Mouse (Mus musculus): ENCODE measurements at regions not wholly inside any gene's neighbourhood (a gene's known extent, or its start where the extent isn't known, plus 50 kb on each side); places are given as distances from the start of the nearest gene placed in this dataset.

GRCm38 (mm10) chr7:70643694-70644301, 277.3 kb upstream of the Nr2f2 start:
- no peak for DNase-seq

GRCm38 (mm10) chr7:70643055-70643454, 276.5 kb upstream of the Nr2f2 start:
- DNase-seq, result no peak

- no peak for DNase-seq
Observed at GRCm38 (mm10) chr7:70641217-70641616, 274.7 kb upstream of the Nr2f2 start.

GRCm38 (mm10) chr7:70640574-70640973, 274.0 kb upstream of the Nr2f2 start:
- no peak for DNase-seq

- DNase-seq, result no peak
Observed at GRCm38 (mm10) chr7:70638161-70638560, 271.6 kb upstream of the Nr2f2 start.

GRCm38 (mm10) chr7:70634016-70634415, 267.5 kb upstream of the Nr2f2 start:
- DNase-seq, result no peak

GRCm38 (mm10) chr7:70633577-70633976, 267.0 kb upstream of the Nr2f2 start:
- DNase-seq, result no peak

GRCm38 (mm10) chr7:70625643-70626231, 259.2 kb upstream of the Nr2f2 start:
- no peak for DNase-seq

GRCm38 (mm10) chr7:70624727-70625642, 258.4 kb upstream of the Nr2f2 start:
- peak; percentile 80 for DNase-seq

GRCm38 (mm10) chr7:70624031-70624726, 257.6 kb upstream of the Nr2f2 start:
- no peak for DNase-seq

GRCm38 (mm10) chr7:70619400-70619799, 252.9 kb upstream of the Nr2f2 start:
- DNase-seq, result no peak

- DNase-seq, result no peak
Observed at GRCm38 (mm10) chr7:70618270-70618669, 251.7 kb upstream of the Nr2f2 start.

- no peak for DNase-seq
Observed at GRCm38 (mm10) chr7:70606511-70606910, 240.0 kb upstream of the Nr2f2 start.

- no peak for DNase-seq
Observed at GRCm38 (mm10) chr7:70604471-70605174, 238.1 kb upstream of the Nr2f2 start.

- no peak for DNase-seq
Observed at GRCm38 (mm10) chr7:70593027-70593426, 226.5 kb upstream of the Nr2f2 start.

- no peak for DNase-seq
Observed at GRCm38 (mm10) chr7:70591361-70592256, 225.1 kb upstream of the Nr2f2 start.

- no peak for DNase-seq
Observed at GRCm38 (mm10) chr7:70589713-70590112, 223.2 kb upstream of the Nr2f2 start.

- DNase-seq, result no peak
Observed at GRCm38 (mm10) chr7:70588061-70588460, 221.5 kb upstream of the Nr2f2 start.

- DNase-seq, result no peak
Observed at GRCm38 (mm10) chr7:70584480-70584879, 217.9 kb upstream of the Nr2f2 start.

- peak; percentile 3 for DNase-seq
Observed at GRCm38 (mm10) chr7:70576112-70576910, 209.8 kb upstream of the Nr2f2 start.

All from adrenal gland, postnatal 25 days (tissue).